Mouse (Mus musculus) left cerebral cortex, adult 9 months (tissue): ENCODE measurements at regions not wholly inside any gene's neighbourhood (a gene's known extent, or its start where the extent isn't known, plus 50 kb on each side); places are given as distances from the start of the nearest gene placed in this dataset.

Source experiments
- DNase-seq, 2 experiments: peaks; one replicate each; pipeline ENCODE4 v3.0.0; 2022; ENCODE audit warnings: low spot score in 2 of 2

DNA sequence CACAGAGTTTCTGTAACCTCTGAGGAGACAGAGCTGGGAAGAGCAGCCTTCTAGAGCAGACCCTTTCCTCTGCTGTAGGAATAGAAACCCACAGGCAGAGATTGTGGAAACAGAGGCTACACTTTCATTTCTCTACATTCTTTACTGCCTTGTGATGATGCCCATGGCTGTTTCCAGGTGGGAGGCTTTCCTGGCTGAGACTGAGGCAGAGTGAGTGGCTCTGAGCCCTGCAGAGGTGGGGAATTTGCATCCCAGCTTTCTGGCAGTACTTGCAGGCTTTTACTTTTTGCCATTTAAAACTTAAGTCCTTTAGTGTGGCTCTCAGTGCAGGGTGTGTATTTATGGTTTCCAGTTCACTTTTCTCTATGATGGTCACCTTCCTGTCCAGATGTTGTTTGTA is 50.5 kb upstream of the Slc22a23 start:
- DNase-seq: no peak

GRCm38 (mm10) chr13:34395010-34395409 is 50.0 kb upstream of the Slc22a23 start:
- DNase-seq: no peak
